Mouse (Mus musculus) heart, postnatal 0 days (tissue): ENCODE measurements around the gene Ezh1.
A peak's percentile ranks its signal among the peaks of the same experiment; 100 is the strongest.

ENCODE experiments used
- CTCF ChIP-seq: IDR thresholded peaks from 2 replicates; pipeline ENCODE4 v1.5.1; 2016; ENCODE audit warnings: antibody characterized with exemption, control low read depth, low read depth
- EP300 ChIP-seq: IDR thresholded peaks from 2 replicates; pipeline ENCODE4 v1.6.1; 2016; ENCODE audit warnings: antibody characterized with exemption, low read depth

DNA sequence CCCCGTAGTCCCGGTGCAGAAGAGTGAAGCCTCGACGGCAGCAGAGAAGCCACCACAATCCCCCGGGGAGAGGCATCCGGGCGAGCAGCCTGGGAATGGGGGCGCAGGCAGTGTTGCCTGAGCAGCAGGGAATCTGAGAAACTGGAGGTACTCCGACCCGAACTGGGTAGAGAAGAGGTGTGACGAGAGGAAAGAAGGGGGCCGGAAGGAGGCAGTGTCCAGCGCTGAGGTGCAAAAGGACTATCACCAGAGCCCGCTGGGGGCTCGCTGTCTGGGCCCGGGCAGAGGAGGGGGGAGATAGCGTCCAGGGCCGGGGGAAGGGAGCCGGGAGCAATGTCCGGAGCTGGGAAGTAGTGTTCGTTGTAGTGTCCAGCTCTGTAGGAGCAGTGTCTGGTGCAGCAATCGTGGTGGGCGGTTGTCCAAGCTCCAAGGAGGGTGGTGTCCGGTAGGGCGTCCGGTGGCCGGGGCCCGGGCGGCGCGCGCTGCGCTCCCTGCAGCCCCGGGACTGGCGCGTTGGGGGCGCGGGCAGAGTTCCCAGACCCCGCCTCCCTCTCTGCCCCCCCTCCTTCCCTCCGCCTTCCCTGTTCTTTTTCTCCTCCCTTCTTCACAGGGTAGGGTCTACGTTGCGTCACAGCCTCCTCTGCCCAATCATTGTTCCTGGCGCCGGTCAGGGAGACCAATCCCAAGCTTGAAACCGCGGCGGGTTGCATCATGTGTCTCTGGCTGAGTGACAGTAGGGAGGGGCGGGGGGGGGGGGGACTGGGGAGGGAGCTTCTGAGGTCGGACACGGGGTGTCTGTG lies 55.3 kb downstream of the Ezh1 start, which contains the start of gene Plekhh3:
- TF ChIP-seq CTCF (no peak), EP300 (peak; percentile 34; the same call in 1 of the 2 replicates)
